Mouse (Mus musculus): ENCODE measurements around the gene Hoxc13. TPM values are rescaled to one million over a fixed set of nuclear protein-coding genes. Genes with fewer than 3 reads are reported as not detected.

Hoxc13 gene
- polyA plus RNA-seq (2016; fragmentation: Nextera tagmentation; extraction: Ambion mirVana), result not detected in 2 replicates

- WGBS, result under 1% methylated on average over 87 of the region's 88 CpGs
- Histone ChIP-seq H3K4me1 (peaks cover 15% of the 10 kb centered on the region), H3K9me3 (no peaks in the 10 kb centered on the region), H3K27me3 (ENCODE audit: insufficient read depth, poor library complexity, severe bottlenecking) (peaks cover 100% of the 10 kb centered on the region), H3K36me3 (no peaks in the 10 kb centered on the region), H3K4me3 (peak within 1 kb of the TSS; percentile 48), H3K27ac (no peak within 1 kb of the TSS)
- DNase-seq (ENCODE audit: low spot score), result no peak
Observed at GRCm38 (mm10) chr15:102921053-102922011, at the start of gene Hoxc13. Gene Hoxc13, plus strand, starts transcription at chr15:102921103.

- WGBS, result 20% methylated on average over 1 of the region's 1 CpGs
- Histone ChIP-seq H3K4me3 (no peak overlapping the region), H3K27ac (no peak overlapping the region), H3K9me3 (no peaks in the 10 kb centered on the region), H3K4me1 (no peaks in the 10 kb centered on the region), H3K27me3 (ENCODE audit: insufficient read depth, poor library complexity, severe bottlenecking) (no peaks in the 10 kb centered on the region; the same call in 1 of the 2 replicates), H3K36me3 (no peaks in the 10 kb centered on the region)
- no peak for DNase-seq (ENCODE audit: low spot score)
Observed at GRCm38 (mm10) chr15:102885803-102886202, 35.1 kb upstream of the Hoxc13 start.

- Histone ChIP-seq H3K27me3 (ENCODE audit: insufficient read depth, poor library complexity, severe bottlenecking) (peaks cover 24% of the 10 kb centered on the region), H3K27ac (no peak overlapping the region), H3K4me3 (no peak overlapping the region), H3K36me3 (no peaks in the 10 kb centered on the region), H3K9me3 (no peaks in the 10 kb centered on the region), H3K4me1 (no peaks in the 10 kb centered on the region)
- WGBS, result 82% methylated on average over 6 of the region's 6 CpGs
- no peak for DNase-seq (ENCODE audit: low spot score)
Observed at GRCm38 (mm10) chr15:102895115-102895514, 25.8 kb upstream of the Hoxc13 start.

GRCm38 (mm10) chr15:102904946-102905345 is 16.0 kb upstream of the Hoxc13 start:
- H3K4me3 ChIP-seq, result no peak overlapping the region
- H3K36me3 ChIP-seq, result no peaks in the 10 kb centered on the region
- no peak overlapping the region for H3K27ac ChIP-seq
- no peaks in the 10 kb centered on the region for H3K9me3 ChIP-seq
- H3K27me3 ChIP-seq (ENCODE audit: insufficient read depth, poor library complexity, severe bottlenecking), result peaks cover 87% of the 10 kb centered on the region
- H3K4me1 ChIP-seq, result no peaks in the 10 kb centered on the region
- DNase-seq (ENCODE audit: low spot score), result no peak
- 19% methylated on average over 1 of the region's 1 CpGs for WGBS

- H3K36me3 ChIP-seq, result no peaks in the 10 kb centered on the region
- H3K27me3 ChIP-seq (ENCODE audit: insufficient read depth, poor library complexity, severe bottlenecking), result peaks cover 100% of the 10 kb centered on the region
- H3K9me3 ChIP-seq, result no peaks in the 10 kb centered on the region
- 2% methylated on average over 4 of the region's 4 CpGs for WGBS
- H3K4me1 ChIP-seq, result no peaks in the 10 kb centered on the region
- DNase-seq (ENCODE audit: low spot score), result no peak
- H3K27ac ChIP-seq, result no peak overlapping the region
- H3K4me3 ChIP-seq, result no peak overlapping the region
Observed at GRCm38 (mm10) chr15:102909536-102909935, 11.4 kb upstream of the Hoxc13 start.

- Histone ChIP-seq H3K27me3 (ENCODE audit: insufficient read depth, poor library complexity, severe bottlenecking) (peaks cover 100% of the 10 kb centered on the region), H3K9me3 (no peaks in the 10 kb centered on the region), H3K36me3 (no peaks in the 10 kb centered on the region), H3K4me3 (no peak overlapping the region), H3K27ac (no peak overlapping the region), H3K4me1 (no peaks in the 10 kb centered on the region)
- no peak for DNase-seq (ENCODE audit: low spot score)
- WGBS, result under 1% methylated on average over 18 of the region's 18 CpGs
Observed at GRCm38 (mm10) chr15:102910038-102910437, 10.9 kb upstream of the Hoxc13 start.

- no peak for DNase-seq (ENCODE audit: low spot score)
- peaks cover 100% of the 10 kb centered on the region for H3K27me3 ChIP-seq (ENCODE audit: insufficient read depth, poor library complexity, severe bottlenecking)
- no peak overlapping the region for H3K4me3 ChIP-seq
- H3K27ac ChIP-seq, result no peak overlapping the region
- WGBS, result 1% methylated on average over 22 of the region's 22 CpGs
- no peaks in the 10 kb centered on the region for H3K9me3 ChIP-seq
- no peaks in the 10 kb centered on the region for H3K4me1 ChIP-seq
- no peaks in the 10 kb centered on the region for H3K36me3 ChIP-seq
Observed at GRCm38 (mm10) chr15:102910496-102911095, 10.3 kb upstream of the Hoxc13 start.

- H3K36me3 ChIP-seq, result no peaks in the 10 kb centered on the region
- H3K27me3 ChIP-seq (ENCODE audit: insufficient read depth, poor library complexity, severe bottlenecking), result peaks cover 100% of the 10 kb centered on the region
- no peak for DNase-seq (ENCODE audit: low spot score)
- H3K27ac ChIP-seq, result no peak overlapping the region
- no peak overlapping the region for H3K4me3 ChIP-seq
- no peaks in the 10 kb centered on the region for H3K4me1 ChIP-seq
- no peaks in the 10 kb centered on the region for H3K9me3 ChIP-seq
- under 1% methylated on average over 19 of the region's 19 CpGs for WGBS
Observed at GRCm38 (mm10) chr15:102913038-102913585, 7.8 kb upstream of the Hoxc13 start.

GRCm38 (mm10) chr15:102917972-102918572 is 2.8 kb upstream of the Hoxc13 start:
- peaks cover 15% of the 10 kb centered on the region for H3K4me1 ChIP-seq
- no peak overlapping the region for H3K4me3 ChIP-seq
- H3K27me3 ChIP-seq (ENCODE audit: insufficient read depth, poor library complexity, severe bottlenecking), result peaks cover 100% of the 10 kb centered on the region
- no peaks in the 10 kb centered on the region for H3K9me3 ChIP-seq
- H3K27ac ChIP-seq, result no peak overlapping the region
- no peak for DNase-seq (ENCODE audit: low spot score)
- WGBS, result 2% methylated on average over 20 of the region's 20 CpGs
- H3K36me3 ChIP-seq, result no peaks in the 10 kb centered on the region

- DNase-seq (ENCODE audit: low spot score), result no peak
- H3K36me3 ChIP-seq, result no peaks in the 10 kb centered on the region
- no peak overlapping the region for H3K4me3 ChIP-seq
- H3K4me1 ChIP-seq, result peaks cover 15% of the 10 kb centered on the region
- no peak overlapping the region for H3K27ac ChIP-seq
- peaks cover 100% of the 10 kb centered on the region for H3K27me3 ChIP-seq (ENCODE audit: insufficient read depth, poor library complexity, severe bottlenecking)
- WGBS, result 3% methylated on average over 7 of the region's 7 CpGs
- no peaks in the 10 kb centered on the region for H3K9me3 ChIP-seq
Observed at GRCm38 (mm10) chr15:102918611-102919265, 2.2 kb upstream of the Hoxc13 start.

GRCm38 (mm10) chr15:102919336-102920180 is 1.3 kb upstream of the Hoxc13 start:
- 3% methylated on average over 12 of the region's 12 CpGs for WGBS
- Histone ChIP-seq H3K4me3 (no peak overlapping the region), H3K27me3 (ENCODE audit: insufficient read depth, poor library complexity, severe bottlenecking) (peaks cover 100% of the 10 kb centered on the region), H3K36me3 (no peaks in the 10 kb centered on the region), H3K27ac (no peak overlapping the region), H3K4me1 (peaks cover 15% of the 10 kb centered on the region), H3K9me3 (no peaks in the 10 kb centered on the region)
- no peak for DNase-seq (ENCODE audit: low spot score)

- DNase-seq (ENCODE audit: low spot score), result no peak
- H3K36me3 ChIP-seq, result no peaks in the 10 kb centered on the region
- under 1% methylated on average over 20 of the region's 20 CpGs for WGBS
- H3K27me3 ChIP-seq (ENCODE audit: insufficient read depth, poor library complexity, severe bottlenecking), result peaks cover 100% of the 10 kb centered on the region
- H3K9me3 ChIP-seq, result no peaks in the 10 kb centered on the region
- peaks cover 15% of the 10 kb centered on the region for H3K4me1 ChIP-seq
- H3K27ac ChIP-seq, result no peak overlapping the region
- peak overlapping the region; percentile 48 for H3K4me3 ChIP-seq
Observed at GRCm38 (mm10) chr15:102920619-102921018, 284 bp upstream of the Hoxc13 start.

All from heart, embryonic 10.5 days (tissue).